ENCODE assay signal across 8 mouse cellular contexts in the genomic region with DNA sequence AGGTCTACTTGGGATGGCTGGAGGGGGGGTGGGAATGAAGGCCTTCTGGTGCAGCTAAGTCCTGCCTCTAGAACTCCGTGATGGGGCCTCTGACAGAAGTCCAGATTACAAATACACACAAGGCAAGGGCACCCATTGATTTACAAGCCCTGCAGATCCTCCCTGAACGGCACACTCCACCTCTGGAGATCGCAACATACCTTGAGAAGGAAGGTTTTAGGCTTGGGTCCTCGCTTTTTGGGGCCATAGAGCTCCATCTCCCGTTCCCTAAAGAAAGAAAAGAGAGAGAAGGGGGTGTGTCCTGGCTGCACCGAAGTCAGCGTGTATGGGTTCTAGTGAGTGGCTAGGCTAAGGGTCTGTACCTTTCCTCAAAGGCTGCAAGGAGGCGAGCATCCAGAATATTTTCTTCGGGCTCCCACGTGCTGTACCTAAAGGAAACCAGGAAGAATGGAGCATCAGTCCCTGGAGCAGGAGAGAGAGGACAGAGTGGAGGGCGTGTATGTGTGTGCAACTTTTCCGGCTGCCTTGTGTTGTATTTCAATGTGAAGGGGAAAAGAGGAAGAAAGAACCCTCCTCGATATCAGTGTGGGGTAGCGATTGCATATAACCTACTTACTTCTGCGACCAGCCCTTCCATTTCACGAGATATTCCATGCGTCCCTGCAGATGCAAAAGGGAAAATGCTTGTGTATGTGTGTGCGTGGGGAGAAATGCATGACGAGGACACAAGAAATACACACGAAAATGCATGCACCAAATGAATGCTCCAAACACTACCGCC. TPM values are rescaled to one million over a fixed set of nuclear protein-coding genes. Genes with fewer than 3 reads are reported as not detected.
DNase-seq lines count a peak whose midpoint lies in the region; ATAC-seq lines count a peak whose summit lies in the region.

No protein-coding gene starts in this region.

- no peak for DNase-seq in lung, postnatal 14 days
- DNase-seq in urinary bladder, postnatal 36 days (ENCODE audit: low spot score in 2 of 2), result no peak
- no peak for DNase-seq in adrenal gland, adult 2 months

- peaks cover 82% of the 10 kb centered on the region for H3K27me3 ChIP-seq in lung, embryonic 15.5 days
- peaks cover 83% of the 10 kb centered on the region for H3K27me3 ChIP-seq in embryonic facial prominence, embryonic 13.5 days
- H3K27me3 ChIP-seq in intestine, embryonic 16.5 days (replicated peaks; ENCODE audit: control insufficient read depth, insufficient read depth, low read length), result peaks cover 49% of the 10 kb centered on the region
- H3K27me3 ChIP-seq in neural tube, embryonic 14.5 days (ENCODE audit: control insufficient read depth, insufficient read depth, low read length), result peaks cover 42% of the 10 kb centered on the region

- peak overlapping the region; percentile 87 for H3K4me2 ChIP-seq in lung, embryonic 15.5 days
- H3K4me2 ChIP-seq in embryonic facial prominence, embryonic 13.5 days, result peak overlapping the region; percentile 80
- H3K4me2 ChIP-seq in intestine, embryonic 16.5 days (ENCODE audit: low read depth, low read length), result peak overlapping the region; percentile 67
- H3K4me2 ChIP-seq in neural tube, embryonic 14.5 days (ENCODE audit: low read depth, low read length), result peak overlapping the region; percentile 79

- peaks cover 66% of the 10 kb centered on the region for H3K4me1 ChIP-seq in lung, embryonic 15.5 days
- H3K4me1 ChIP-seq in embryonic facial prominence, embryonic 13.5 days, result peaks cover 85% of the 10 kb centered on the region
- H3K4me1 ChIP-seq in intestine, embryonic 16.5 days (ENCODE audit: control insufficient read depth, insufficient read depth, low read length), result peaks cover 49% of the 10 kb centered on the region
- H3K4me1 ChIP-seq in neural tube, embryonic 14.5 days (ENCODE audit: control insufficient read depth, insufficient read depth, low read length), result peaks cover 39% of the 10 kb centered on the region

- H3K9ac ChIP-seq in lung, embryonic 15.5 days, result peak overlapping the region; percentile 84
- H3K9ac ChIP-seq in embryonic facial prominence, embryonic 13.5 days, result peak overlapping the region; percentile 84
- peak overlapping the region; percentile 86 for H3K9ac ChIP-seq in intestine, embryonic 16.5 days (ENCODE audit: low read depth, low read length)
- peak overlapping the region; percentile 89 for H3K9ac ChIP-seq in neural tube, embryonic 14.5 days (replicated peaks; ENCODE audit: low read depth, low read length)

- peak overlapping the region; percentile 81 for H3K4me3 ChIP-seq in lung, embryonic 15.5 days
- peak overlapping the region; percentile 76 for H3K4me3 ChIP-seq in embryonic facial prominence, embryonic 13.5 days
- H3K4me3 ChIP-seq in intestine, embryonic 16.5 days (ENCODE audit: low read length), result peak overlapping the region; percentile 76
- H3K4me3 ChIP-seq in neural tube, embryonic 14.5 days (ENCODE audit: low read depth, low read length), result peak overlapping the region; percentile 73

- H3K36me3 ChIP-seq in lung, embryonic 15.5 days, result peaks cover 9% of the 10 kb centered on the region
- H3K36me3 ChIP-seq in embryonic facial prominence, embryonic 13.5 days, result peaks cover 10% of the 10 kb centered on the region
- H3K36me3 ChIP-seq in intestine, embryonic 16.5 days (ENCODE audit: control insufficient read depth, insufficient read depth, low read length), result peaks cover 6% of the 10 kb centered on the region
- H3K36me3 ChIP-seq in neural tube, embryonic 14.5 days (ENCODE audit: control insufficient read depth, insufficient read depth, low read length), result peaks cover 8% of the 10 kb centered on the region; the same call in 1 of the 2 replicates

- 13% methylated on average over 21 of the region's 21 CpGs for WGBS in lung, embryonic 15.5 days
- WGBS in embryonic facial prominence, embryonic 13.5 days, result 5% methylated on average over 21 of the region's 21 CpGs
- WGBS in intestine, embryonic 16.5 days, result 15% methylated on average over 21 of the region's 21 CpGs
- 6% methylated on average over 21 of the region's 21 CpGs for whole genome bisulfite sequencing in neural tube, embryonic 14.5 days

- H3K27ac ChIP-seq in lung, embryonic 15.5 days, result peak overlapping the region; percentile 81; the same call in 1 of the 2 replicates
- H3K27ac ChIP-seq in embryonic facial prominence, embryonic 13.5 days, result peak overlapping the region; percentile 83
- no peak overlapping the region for H3K27ac ChIP-seq in intestine, embryonic 16.5 days (ENCODE audit: low read length)
- peak overlapping the region; percentile 85 for H3K27ac ChIP-seq in neural tube, embryonic 14.5 days (ENCODE audit: low read depth, low read length)

- no peak for ATAC-seq in lung, embryonic 15.5 days (ENCODE audit: borderline replicate concordance, extremely low read depth, low FRiP score, low TSS enrichment)
- ATAC-seq in embryonic facial prominence, embryonic 13.5 days (ENCODE audit: insufficient number of reproducible peaks, insufficient read depth, low FRiP score, low TSS enrichment, low read depth), result no peak
- no peak for ATAC-seq in intestine, embryonic 16.5 days
- no peak for ATAC-seq in neural tube, embryonic 14.5 days (ENCODE audit: low read depth)
- ATAC-seq in megakaryocyte-erythroid progenitor cell, adult 5-6 weeks (replicated peaks; ENCODE audit: low FRiP score, low TSS enrichment, poor library complexity, severe bottlenecking), result no peak

- no peaks in the 10 kb centered on the region for H3K9me3 ChIP-seq in lung, embryonic 15.5 days
- no peaks in the 10 kb centered on the region for H3K9me3 ChIP-seq in embryonic facial prominence, embryonic 13.5 days
- H3K9me3 ChIP-seq in intestine, embryonic 16.5 days (ENCODE audit: control insufficient read depth, low read length), result no peaks in the 10 kb centered on the region
- no peaks in the 10 kb centered on the region for H3K9me3 ChIP-seq in neural tube, embryonic 14.5 days (ENCODE audit: control insufficient read depth, low read length)

RNA-seq across cellular contexts. Expression of a gene that starts 0.8 kb away (rescaled TPM):
- 9.4 and 11.3 TPM in 2 replicates for polyA plus RNA-seq in lung, embryonic 15.5 days (2015; fragmentation: Nextera tagmentation; extraction: Ambion mirVana)
- polyA plus RNA-seq in embryonic facial prominence, embryonic 13.5 days (2015; fragmentation: Nextera tagmentation; extraction: Ambion mirVana), result 6.8 and 10.7 TPM in 2 replicates
- 8.1 and 8.5 TPM in 2 replicates for polyA plus RNA-seq in intestine, embryonic 16.5 days (2015; fragmentation: Nextera tagmentation; extraction: Ambion mirVana)
- 7.7 and 10.1 TPM in 2 replicates for polyA plus RNA-seq in neural tube, embryonic 14.5 days (2014; fragmentation: Nextera tagmentation; extraction: Ambion mirVana)
- total RNA-seq in megakaryocyte-erythroid progenitor cell, adult 5-6 weeks (2014; fragmentation: Nextera tagmentation), result 1.3 and 2.2 TPM in 2 replicates
- total RNA-seq in megakaryocyte-erythroid progenitor cell, adult 5-6 weeks (2017), result 0.70 and 1.2 TPM in 2 replicates
- 10 to 100 TPM; 16.3 to 22.9 TPM for total RNA-seq in adrenal gland, adult 2 months (2021)
- polyA plus RNA-seq in adrenal gland, adult 2 months (2012; rRNA removed), result 11.3 and 12.2 TPM in 2 replicates

RNA-seq across cellular contexts. Expression of a gene that starts 17.2 kb away (rescaled TPM):
- polyA plus RNA-seq in lung, embryonic 15.5 days (2015; fragmentation: Nextera tagmentation; extraction: Ambion mirVana), result 36.7 and 38.3 TPM in 2 replicates
- 54.4 and 64.8 TPM in 2 replicates for polyA plus RNA-seq in embryonic facial prominence, embryonic 13.5 days (2015; fragmentation: Nextera tagmentation; extraction: Ambion mirVana)
- polyA plus RNA-seq in intestine, embryonic 16.5 days (2015; fragmentation: Nextera tagmentation; extraction: Ambion mirVana), result 17.8 and 18.1 TPM in 2 replicates
- 5.7 and 11.5 TPM in 2 replicates for polyA plus RNA-seq in neural tube, embryonic 14.5 days (2014; fragmentation: Nextera tagmentation; extraction: Ambion mirVana)
- total RNA-seq in megakaryocyte-erythroid progenitor cell, adult 5-6 weeks (2014; fragmentation: Nextera tagmentation), result 9.7 and 10.4 TPM in 2 replicates
- 6.2 and 6.4 TPM in 2 replicates for total RNA-seq in megakaryocyte-erythroid progenitor cell, adult 5-6 weeks (2017)
- total RNA-seq in adrenal gland, adult 2 months (2021), result 1 to 10 TPM; 5.1 to 5.3 TPM
- 2.7 and 2.9 TPM in 2 replicates for polyA plus RNA-seq in adrenal gland, adult 2 months (2012; rRNA removed)

RNA-seq across cellular contexts. Expression of a gene that starts 46.1 kb away (rescaled TPM):
- 13.3 and 14.1 TPM in 2 replicates for polyA plus RNA-seq in lung, embryonic 15.5 days (2015; fragmentation: Nextera tagmentation; extraction: Ambion mirVana)
- 13.0 and 14.4 TPM in 2 replicates for polyA plus RNA-seq in embryonic facial prominence, embryonic 13.5 days (2015; fragmentation: Nextera tagmentation; extraction: Ambion mirVana)
- polyA plus RNA-seq in intestine, embryonic 16.5 days (2015; fragmentation: Nextera tagmentation; extraction: Ambion mirVana), result 9.3 and 10.0 TPM in 2 replicates
- polyA plus RNA-seq in neural tube, embryonic 14.5 days (2014; fragmentation: Nextera tagmentation; extraction: Ambion mirVana), result 14.5 and 15.1 TPM in 2 replicates
- 5.2 and 5.4 TPM in 2 replicates for total RNA-seq in megakaryocyte-erythroid progenitor cell, adult 5-6 weeks (2014; fragmentation: Nextera tagmentation)
- 3.9 and 11.6 TPM in 2 replicates for total RNA-seq in megakaryocyte-erythroid progenitor cell, adult 5-6 weeks (2017)
- 100 to 1,000 TPM; 144 to 197 TPM for total RNA-seq in adrenal gland, adult 2 months (2021)
- 89.0 and 127 TPM in 2 replicates for polyA plus RNA-seq in adrenal gland, adult 2 months (2012; rRNA removed)

RNA-seq across cellular contexts. Expression of a gene that starts 51.9 kb away (rescaled TPM):
- polyA plus RNA-seq in lung, embryonic 15.5 days (2015; fragmentation: Nextera tagmentation; extraction: Ambion mirVana), result not detected in 2 replicates
- not detected in 2 replicates for polyA plus RNA-seq in embryonic facial prominence, embryonic 13.5 days (2015; fragmentation: Nextera tagmentation; extraction: Ambion mirVana)
- 0.57 and 1.7 TPM in 2 replicates for polyA plus RNA-seq in intestine, embryonic 16.5 days (2015; fragmentation: Nextera tagmentation; extraction: Ambion mirVana)
- not detected in 2 replicates for polyA plus RNA-seq in neural tube, embryonic 14.5 days (2014; fragmentation: Nextera tagmentation; extraction: Ambion mirVana)
- total RNA-seq in megakaryocyte-erythroid progenitor cell, adult 5-6 weeks (2014; fragmentation: Nextera tagmentation), result not detected in 2 replicates
- total RNA-seq in megakaryocyte-erythroid progenitor cell, adult 5-6 weeks (2017), result not detected in 2 replicates
- total RNA-seq in adrenal gland, adult 2 months (2021), result not detected
- polyA plus RNA-seq in adrenal gland, adult 2 months (2012; rRNA removed), result not detected in 2 replicates
